Mouse (Mus musculus) 3T3-L1 (cell line): ENCODE measurements at regions not wholly inside any gene's neighbourhood (a gene's known extent, or its start where the extent isn't known, plus 50 kb on each side); places are given as distances from the start of the nearest gene placed in this dataset.

Experiments
- DNase-seq: peaks from one replicate; pipeline ENCODE4 v3.0.0-alpha.2; 2015; ENCODE audit warnings: low read depth, low spot score

DNA sequence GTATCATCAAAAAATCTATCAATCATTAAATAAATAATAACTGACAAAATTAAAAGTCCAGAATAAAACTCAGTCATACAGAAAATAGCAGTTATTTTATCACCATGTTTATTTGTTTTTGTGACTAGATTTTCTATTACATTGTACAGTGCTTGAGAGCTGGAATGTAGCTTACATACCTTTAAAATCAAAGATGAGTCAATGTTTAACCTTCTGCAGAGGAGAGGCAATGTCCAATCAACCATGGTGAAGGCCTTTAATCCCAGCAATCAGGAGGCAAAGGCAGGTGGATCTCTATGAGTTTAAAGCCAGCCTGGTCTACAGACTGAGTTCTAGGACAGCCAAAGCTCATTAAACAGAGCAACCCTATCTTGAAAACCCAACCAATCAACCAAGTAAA is 131.1 kb downstream of the Gm9733 start:
- no peak for DNase-seq

DNA sequence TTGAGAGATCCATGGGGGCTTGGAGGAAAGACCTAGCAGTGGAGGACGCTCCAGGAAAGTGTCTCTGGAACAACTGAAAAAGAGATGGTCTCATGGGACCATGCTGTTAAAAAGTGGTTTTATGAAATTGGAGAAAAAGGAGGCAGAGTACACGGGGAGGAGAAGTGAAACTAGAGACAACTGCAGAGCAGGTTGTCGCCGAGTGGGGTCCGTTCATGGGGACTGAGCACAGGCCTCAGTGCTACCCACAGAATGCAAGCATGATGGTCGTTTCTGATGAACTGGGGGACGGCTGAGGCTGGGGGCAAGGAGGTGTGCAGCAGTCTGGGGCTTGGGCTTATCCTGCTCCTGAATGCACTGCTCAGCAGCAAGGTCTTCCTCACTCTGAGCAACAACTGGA is 129.3 kb downstream of the Gm9733 start:
- no peak for DNase-seq

DNA sequence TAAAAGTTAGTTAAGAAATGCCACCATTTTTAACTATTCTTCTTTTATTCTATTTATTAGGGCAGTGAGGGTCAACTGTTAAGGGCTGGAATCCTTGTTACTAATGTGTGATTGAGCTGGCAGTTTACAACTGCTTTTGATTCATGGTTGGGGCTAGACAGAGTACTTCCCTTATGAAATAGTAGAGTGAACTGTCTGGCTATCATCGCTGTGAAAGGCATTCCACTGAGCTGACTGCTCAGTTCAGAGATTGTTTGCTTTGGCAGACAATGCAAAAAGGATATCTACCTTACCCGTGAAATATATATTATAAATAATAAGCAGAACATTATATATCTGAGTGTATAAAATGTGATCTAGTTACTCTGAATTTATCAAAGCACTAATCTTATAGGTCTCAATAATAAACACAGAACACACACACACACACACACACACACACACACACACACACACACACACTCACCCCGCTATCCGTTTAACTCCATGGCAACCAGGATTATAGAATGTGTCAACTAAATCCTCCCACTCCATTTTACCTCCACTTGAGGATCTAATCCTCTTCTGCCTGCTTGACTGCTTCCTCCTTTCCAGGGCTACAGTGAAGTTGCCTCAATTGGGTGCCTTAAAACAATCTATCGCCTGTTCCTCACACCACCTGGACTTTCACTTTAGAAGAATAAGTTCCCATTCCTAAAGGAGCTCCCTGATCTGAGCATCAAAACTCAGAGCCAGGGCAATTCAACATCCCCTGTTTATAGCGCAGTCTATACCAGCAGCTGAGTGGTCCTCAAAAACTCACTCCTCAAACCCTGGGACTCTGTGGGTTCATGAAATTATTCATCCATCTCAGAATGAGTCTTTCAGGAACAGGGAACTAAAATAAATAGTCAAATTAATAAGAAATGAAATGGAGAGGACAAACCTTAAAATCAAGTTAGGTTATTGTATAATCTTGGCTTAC is 126.6 kb downstream of the Gm9733 start:
- DNase-seq = peak; percentile 54

DNA sequence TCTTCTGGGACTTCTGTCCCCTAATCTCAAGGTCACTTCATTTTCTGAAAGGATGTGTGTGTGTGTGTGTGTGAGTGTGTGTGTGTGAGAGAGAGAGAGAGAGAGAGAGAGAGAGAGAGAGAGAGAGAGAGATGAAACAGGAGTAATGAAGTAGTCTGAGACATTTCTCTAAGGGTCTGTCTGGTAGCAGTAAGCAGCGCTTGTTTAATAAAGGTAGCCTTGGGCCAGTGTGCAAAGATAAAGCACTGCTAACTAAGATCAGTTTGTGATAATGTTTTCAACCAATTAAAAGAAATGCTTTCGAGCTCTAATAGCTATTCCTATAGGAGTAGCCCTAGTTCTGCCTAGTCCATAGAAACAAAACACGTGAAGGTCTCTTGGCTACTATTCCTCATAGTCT is 119.7 kb downstream of the Gm9733 start:
- no peak for DNase-seq

- DNase-seq = no peak
Measured at GRCm38 (mm10) chr3:15217591-15217990, 114.5 kb downstream of the Gm9733 start.

DNA sequence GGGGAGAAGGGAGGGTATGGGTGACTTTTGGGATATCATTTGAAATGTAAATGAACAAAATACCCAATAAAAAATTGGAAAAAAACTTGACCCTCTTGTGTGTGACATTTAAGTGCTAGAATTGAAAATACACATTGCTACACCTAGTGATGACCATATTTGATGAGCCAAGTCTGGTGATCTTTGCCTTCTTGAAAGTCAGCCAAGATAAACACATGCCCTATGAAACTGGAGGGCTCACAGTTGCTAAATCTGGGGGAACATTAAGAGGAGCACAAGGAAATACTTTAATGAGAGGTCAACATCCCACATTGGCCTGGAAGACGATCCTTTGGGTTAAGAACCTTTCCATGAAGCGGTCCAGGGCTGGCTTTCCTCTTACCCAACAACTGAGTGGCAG is 112.8 kb downstream of the Gm9733 start:
- no peak for DNase-seq

DNA sequence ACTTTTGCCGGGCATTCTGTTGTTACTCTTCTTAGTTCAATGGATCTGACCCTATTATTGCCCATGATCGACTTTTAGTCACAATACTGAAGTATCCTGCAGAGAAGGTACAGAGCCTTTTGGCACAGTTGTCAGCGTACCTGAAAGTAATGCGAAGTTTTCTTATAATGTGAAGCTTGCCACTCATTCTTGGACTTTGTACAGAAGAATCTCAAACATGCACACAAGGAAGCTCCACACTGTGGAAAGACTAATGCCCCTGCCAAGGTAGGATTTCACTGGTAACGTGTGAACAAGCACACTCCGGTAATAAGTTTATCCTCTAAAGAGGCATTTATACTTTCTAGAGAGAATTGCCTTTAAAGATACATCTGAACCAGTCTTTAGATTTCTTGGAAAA is 108.8 kb downstream of the Gm9733 start:
- no peak for DNase-seq

- no peak for DNase-seq
Measured at GRCm38 (mm10) chr3:15224452-15224851, 107.7 kb downstream of the Gm9733 start.

DNA sequence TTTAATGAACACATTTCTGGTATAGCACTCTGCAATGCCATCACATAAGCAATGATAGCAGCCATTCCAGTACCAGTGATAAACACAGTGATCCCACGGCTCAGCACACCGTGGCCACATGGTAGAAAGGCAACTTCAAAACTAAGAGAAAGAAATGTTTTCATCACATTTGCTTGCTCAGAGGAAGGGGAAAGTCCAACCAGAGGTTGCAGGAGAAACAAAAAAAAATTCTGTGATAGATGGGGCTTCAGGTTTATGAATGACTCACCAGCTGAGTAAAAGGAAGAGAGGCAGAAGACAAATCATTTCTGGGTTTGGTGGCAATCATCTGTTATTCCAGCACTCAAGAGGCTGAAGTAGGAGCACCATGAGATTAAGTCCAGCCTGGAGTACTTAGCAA is 103.5 kb downstream of the Gm9733 start:
- peak; percentile 22 for DNase-seq

GRCm38 (mm10) chr3:15230204-15230603 is 101.9 kb downstream of the Gm9733 start:
- DNase-seq = no peak

DNA sequence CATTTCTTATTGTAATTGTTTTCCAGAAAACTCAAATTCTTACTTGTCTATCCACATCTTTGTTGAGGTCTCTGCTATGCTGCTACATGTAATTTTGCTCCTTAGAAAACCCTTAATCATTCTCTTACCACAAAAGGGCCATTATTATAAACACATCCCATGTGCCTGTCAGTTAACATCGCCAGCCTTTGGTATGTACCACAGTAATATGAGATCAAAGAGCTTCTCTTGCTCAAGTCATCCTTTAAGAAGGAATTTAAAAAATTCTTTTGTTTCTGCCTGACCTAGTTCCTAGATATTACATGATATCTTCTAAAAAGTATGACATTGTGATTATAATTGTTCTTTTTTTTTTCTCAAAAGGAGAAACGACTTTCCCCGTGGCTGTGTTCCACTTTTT is 100.7 kb downstream of the Gm9733 start:
- DNase-seq = no peak

GRCm38 (mm10) chr3:15237817-15238432 is 94.2 kb downstream of the Gm9733 start:
- no peak for DNase-seq

DNA sequence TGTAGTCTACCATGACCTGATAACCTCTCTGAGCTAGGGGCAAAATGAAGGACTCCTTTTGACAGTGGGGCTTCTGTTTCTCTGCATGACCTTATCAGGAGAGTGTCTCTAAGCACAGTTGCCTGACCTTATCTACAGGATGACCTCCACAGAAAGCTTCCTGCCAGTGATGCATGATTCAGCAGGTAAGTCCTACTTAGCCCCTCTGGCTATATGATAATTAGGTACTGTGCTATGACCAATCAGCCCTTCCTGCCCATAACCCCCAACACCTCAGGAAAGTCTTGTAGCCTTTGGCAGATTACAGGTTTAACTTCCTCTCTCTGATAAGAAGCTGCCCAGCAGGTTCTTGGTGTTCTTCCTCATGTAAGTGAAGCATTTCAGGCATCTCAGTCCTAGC is 89.7 kb downstream of the Gm9733 start:
- no peak for DNase-seq

- DNase-seq = no peak
Measured at GRCm38 (mm10) chr3:15243584-15243983, 88.5 kb downstream of the Gm9733 start.

DNA sequence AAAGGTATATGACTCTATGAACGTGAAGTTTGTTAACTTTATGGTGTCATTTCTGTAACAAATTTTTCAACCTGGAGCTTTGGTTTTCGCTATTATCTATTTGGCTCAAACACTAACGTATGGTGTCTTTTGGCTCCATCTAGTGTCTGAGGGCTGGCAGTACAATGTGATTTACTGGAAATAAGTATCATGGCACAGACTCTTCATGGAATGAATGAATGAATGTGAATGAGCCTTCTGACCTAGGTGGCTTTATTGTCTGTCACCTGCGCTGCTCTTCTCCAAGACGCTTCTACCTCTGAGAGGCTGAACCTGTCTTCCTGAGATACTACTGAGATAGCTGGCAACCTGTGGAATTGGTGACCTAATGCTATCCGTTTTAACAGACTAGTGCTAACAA is 87.1 kb downstream of the Gm9733 start:
- peak; percentile 72 for DNase-seq
